Comparison of ENCODE assay signal across 8 mouse cellular contexts in genomic region chr11:11844367-11844971, GRCm38 (mm10). TPM values are rescaled to one million over a fixed set of nuclear protein-coding genes. Genes with fewer than 3 reads are reported as not detected.
A peak's percentile ranks its signal among the peaks of the same experiment; 100 is the strongest.
DNase-seq lines count a peak whose midpoint lies in the region; ATAC-seq and TF ChIP-seq lines count a peak whose summit lies in the region.

No protein-coding gene starts in this region.

- no peaks in the 10 kb centered on the region for H3K79me2 ChIP-seq in C2C12 (ENCODE audit: control insufficient read depth, insufficient read depth)

- H3K4me1 ChIP-seq in embryonic fibroblast, embryonic 13.5 days (ENCODE audit: control insufficient read depth, insufficient read depth, low read length): peaks cover 8% of the 10 kb centered on the region
- peaks cover 19% of the 10 kb centered on the region for H3K4me1 ChIP-seq in heart, embryonic 16.5 days (ENCODE audit: control insufficient read depth, insufficient read depth, low read length)

- TF ChIP-seq POLR2A in embryonic fibroblast, embryonic 13.5 days (IDR thresholded peaks at IDR 0.05; ENCODE audit: low read depth, low read length): no peak

- no peaks in the 10 kb centered on the region for H3K27me3 ChIP-seq in C2C12 (ENCODE audit: control insufficient read depth, insufficient read depth, insufficient read length)
- no peaks in the 10 kb centered on the region for H3K27me3 ChIP-seq in heart, embryonic 16.5 days (ENCODE audit: control insufficient read depth, insufficient read depth, low read length)

- peak overlapping the region; percentile 45 for H3K9ac ChIP-seq in heart, embryonic 16.5 days (ENCODE audit: low read length)

- no peak overlapping the region for H3K4me2 ChIP-seq in heart, embryonic 16.5 days (ENCODE audit: low read depth, low read length)

- no peaks in the 10 kb centered on the region for H3K9me3 ChIP-seq in heart, embryonic 16.5 days (replicated peaks; ENCODE audit: control insufficient read depth, low read length)

- no peaks in the 10 kb centered on the region for H3K79me3 ChIP-seq in C2C12 (ENCODE audit: low read depth)

- ATAC-seq in heart, embryonic 16.5 days (replicated peaks; ENCODE audit: extremely low read depth, insufficient read depth, low FRiP score): peak; percentile 89
- peak; percentile 49 for ATAC-seq in megakaryocyte progenitor cell, adult 5-6 weeks (replicated peaks; ENCODE audit: poor library complexity)

- H3K4me3 ChIP-seq in C2C12 (ENCODE audit: insufficient read depth, poor library complexity, severe bottlenecking): no peak overlapping the region
- H3K4me3 ChIP-seq in embryonic fibroblast, embryonic 13.5 days (ENCODE audit: insufficient read depth, low read length): no peak overlapping the region
- H3K4me3 ChIP-seq in heart, embryonic 16.5 days (ENCODE audit: low read length): no peak overlapping the region

- peak overlapping the region; percentile 16; the same call in 1 of the 2 replicates for H3K27ac ChIP-seq in embryonic fibroblast, embryonic 13.5 days (ENCODE audit: insufficient read depth, low read length)
- H3K27ac ChIP-seq in heart, embryonic 16.5 days (ENCODE audit: low read length): peak overlapping the region; percentile 83

- TF ChIP-seq CTCF in C2C12 (IDR thresholded peaks at IDR 0.05; ENCODE audit: control insufficient read depth, insufficient read depth, insufficient read length): peak; percentile 84
- peak; percentile 79 for TF ChIP-seq CTCF in embryonic fibroblast, embryonic 13.5 days (IDR thresholded peaks at IDR 0.05; ENCODE audit: borderline replicate concordance, insufficient read depth, low read length)

- peak; percentile 79 for DNase-seq in adrenal gland, postnatal 25 days
- peak; percentile 77 for DNase-seq in kidney, postnatal 14 days
- DNase-seq in testis, postnatal 14 days (ENCODE audit: low spot score): peak; percentile 82
- no peak for DNase-seq in c-Kit-positive CD71-positive TER-119-positive erythroid progenitor cells, embryonic 14.5 days (ENCODE audit: low spot score)

- H3ac ChIP-seq in C2C12 (ENCODE audit: control insufficient read depth, insufficient read length, low read depth): no peak overlapping the region

- WGBS in heart, embryonic 16.5 days: 40% methylated on average over 13 of the region's 13 CpGs

- H3K36me3 ChIP-seq in C2C12 (ENCODE audit: control insufficient read depth, insufficient read depth): no peaks in the 10 kb centered on the region
- H3K36me3 ChIP-seq in heart, embryonic 16.5 days (ENCODE audit: control insufficient read depth, insufficient read depth): no peaks in the 10 kb centered on the region

TF ChIP-seq in C2C12, 6 proteins besides CTCF, POLR2A, EP300 and RAD21:
- TF ChIP-seq USF1 (IDR thresholded peaks at IDR 0.05; ENCODE audit: low read depth) (no peak), MYOD1 (IDR thresholded peaks at IDR 0.05; ENCODE audit: control insufficient read depth, insufficient read length, low read depth) (peak; percentile 88)

RNA-seq across cellular contexts. Expression of gene Fignl1, which starts 35.7 kb away (rescaled TPM):
- 19.3 TPM for polyA plus RNA-seq in C2C12 (2012; fragmentation: generic; extraction: Trizol)
- total RNA-seq in adrenal gland, postnatal 25 days (2021): 7.2 and 7.5 TPM in 2 replicates
- polyA plus RNA-seq in embryonic fibroblast, embryonic 13.5 days (2011; ENCODE audit: insufficient read length, low read depth, missing spikeins): 17.5 and 24.4 TPM in 2 replicates
- 46.3 and 56.0 TPM in 2 replicates for polyA plus RNA-seq in heart, embryonic 16.5 days (2015; fragmentation: Nextera tagmentation; extraction: Ambion mirVana)
- 60.0 and 75.1 TPM in 2 replicates for total RNA-seq in megakaryocyte progenitor cell, adult 5-6 weeks (2015)
- 82.4 and 96.9 TPM in 2 replicates for total RNA-seq in megakaryocyte progenitor cell, adult 5-6 weeks (2017)

RNA-seq across cellular contexts. Expression of gene Ddc, which starts 53.5 kb away (rescaled TPM):
- 0.48 TPM for polyA plus RNA-seq in C2C12 (2012; fragmentation: generic; extraction: Trizol)
- total RNA-seq in adrenal gland, postnatal 25 days (2021): 45.0 and 70.3 TPM in 2 replicates
- polyA plus RNA-seq in embryonic fibroblast, embryonic 13.5 days (2011; ENCODE audit: insufficient read length, low read depth, missing spikeins): 1.6 TPM in 2 replicates
- polyA plus RNA-seq in heart, embryonic 16.5 days (2015; fragmentation: Nextera tagmentation; extraction: Ambion mirVana): 112 TPM in 2 replicates
- total RNA-seq in megakaryocyte progenitor cell, adult 5-6 weeks (2015): not detected in 2 replicates
- total RNA-seq in megakaryocyte progenitor cell, adult 5-6 weeks (2017): not detected in 2 replicates

Comparison
In these comparisons a context has a peak if more than half of its experiments do, and no peak if none do; other contexts are left out.
1. RNA of gene Ddc, which starts 53.5 kb away (polyA plus RNA-seq): 112 TPM in heart, embryonic 16.5 days; 1.6 TPM in embryonic fibroblast, embryonic 13.5 days and 0.48 TPM in C2C12 (single experiment); every median in the first group is over 10 times any median in the second.